Mouse (Mus musculus) thymus, adult 2 months (tissue): Measurements from ENCODE around the gene Brip1.

Source experiments
- CTCF ChIP-seq: fragments of 200-500 bp; IDR thresholded peaks from 2 replicates; pipeline ENCODE4 v1.5.1; 2012; ENCODE audit warnings: mild to moderate bottlenecking, control low read depth, low read length, moderate library complexity, borderline replicate concordance; ENCODE audit not compliant: control insufficient read depth, poor library complexity, insufficient read depth; ENCODE audit errors: extremely low read depth
- POLR2A ChIP-seq: fragments of 200-500 bp; IDR thresholded peaks from 2 replicates; pipeline ENCODE4 v1.6.1; 2012; ENCODE audit warnings: mild to moderate bottlenecking, low read length, control low read depth, moderate library complexity; ENCODE audit not compliant: control insufficient read depth, poor library complexity, insufficient read depth; ENCODE audit errors: extremely low read depth

DNA sequence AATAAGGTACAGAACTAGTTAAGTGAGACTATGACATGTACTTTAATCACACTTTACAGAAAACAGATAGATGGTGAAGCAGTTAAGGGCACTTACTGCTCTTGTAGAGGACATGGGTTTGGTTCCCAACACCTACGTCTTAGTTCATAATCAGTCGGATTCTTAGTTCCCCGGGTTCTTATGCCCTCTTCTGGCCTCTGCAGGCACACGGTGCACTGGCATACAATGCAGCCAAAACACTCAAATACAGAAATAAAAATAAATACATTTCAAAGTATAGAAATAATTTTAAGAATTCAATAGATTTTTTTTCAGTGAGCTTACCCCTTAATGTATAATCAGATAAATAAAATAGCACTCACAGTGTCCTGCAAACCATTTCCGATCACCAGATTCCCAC lies 161.0 kb downstream of the Brip1 start:
- no peak for TF ChIP-seq POLR2A
- TF ChIP-seq CTCF: no peak
